Mouse (Mus musculus): ENCODE results near the gene Srp9.

DNA sequence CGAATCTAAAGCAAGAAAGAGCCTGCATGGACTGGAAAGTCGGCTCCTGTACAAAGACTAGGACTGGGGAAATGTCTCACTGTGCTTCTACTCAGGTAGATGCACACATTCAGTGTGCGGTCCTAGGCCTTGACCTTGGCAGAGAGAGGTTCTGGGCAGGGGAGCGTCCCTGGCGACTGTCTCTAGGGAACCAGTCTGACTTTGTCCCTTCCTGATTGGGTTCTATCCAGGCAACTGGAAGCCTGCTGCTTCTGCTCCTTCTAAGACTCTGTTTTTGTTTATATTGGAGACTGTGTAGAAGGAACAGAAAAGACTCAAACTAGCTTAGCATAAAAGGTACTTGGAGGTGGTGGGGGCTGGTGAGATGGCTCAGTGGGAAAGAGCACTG, 32.1 kb upstream of the Srp9 start:
- TF ChIP-seq GATA1 (IDR thresholded peaks at IDR 0.05; ENCODE audit: low read length) (no peak), TAL1 (IDR thresholded peaks at IDR 0.05; ENCODE audit: low read length) (no peak)
